Mouse (Mus musculus): ENCODE results near the gene C130026I21Rik. TPM values are rescaled to one million over a fixed set of nuclear protein-coding genes. Genes with fewer than 3 reads are reported as not detected.
"Not testable (repeated sequence)": the region's sequence is repeated elsewhere in the genome, so short reads cannot be mapped to it uniquely, and the experiment has no call there.

C130026I21Rik gene
- under 1 TPM in 1 of 2 experiments, not detected in 1; 0.30 TPM for total RNA-seq (2021)

DNA sequence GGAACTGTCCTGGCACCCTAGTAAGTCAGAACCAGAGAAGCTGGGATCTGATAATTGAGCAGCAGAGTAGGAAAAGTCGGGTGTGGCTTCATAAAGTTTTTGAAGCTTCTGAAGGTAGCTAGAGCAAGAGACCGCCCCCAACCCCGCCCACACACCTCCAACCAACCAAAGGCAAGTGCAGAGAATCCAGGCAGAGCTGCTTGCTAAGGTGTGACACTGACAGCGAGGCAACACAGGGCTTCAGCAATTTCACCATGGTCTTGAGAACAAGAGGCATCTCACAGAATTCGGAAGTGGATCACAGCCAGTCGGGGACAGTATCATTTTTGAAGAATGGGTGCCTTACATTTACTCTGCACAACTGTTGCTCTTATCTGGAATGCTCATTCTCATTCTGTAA, at the start of gene C130026I21Rik:
C130026I21Rik (minus strand) TSS at position 101 of the 400 bp plus-strand sequence.
- not testable (repeated sequence) for DNase-seq (ENCODE audit: extremely low spot score in 1 of 2, low spot score in 1 of 2)

DNA sequence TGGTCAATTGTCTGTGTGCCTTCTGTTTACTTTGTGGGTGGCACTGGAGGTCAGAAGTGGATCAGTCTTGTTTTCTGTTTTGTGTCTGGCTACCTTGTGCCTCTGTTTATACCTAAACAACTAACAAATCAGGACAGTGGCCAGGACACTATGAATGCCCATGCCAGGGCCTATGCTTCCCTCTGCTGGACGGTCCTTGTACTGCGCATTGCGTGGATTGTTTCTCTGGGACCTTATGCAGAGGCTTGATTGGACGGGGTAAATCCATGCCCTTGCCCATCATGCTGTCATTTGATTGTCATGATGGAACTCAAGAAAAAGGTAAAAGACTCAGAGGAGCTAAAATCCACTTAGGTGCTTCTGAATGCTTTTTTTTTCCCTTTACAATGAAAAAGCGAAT, 16.7 kb upstream of the C130026I21Rik start:
- peak in 1 of 2 experiments; percentile 32 for DNase-seq (ENCODE audit: extremely low spot score in 1 of 2, low spot score in 1 of 2)

DNA sequence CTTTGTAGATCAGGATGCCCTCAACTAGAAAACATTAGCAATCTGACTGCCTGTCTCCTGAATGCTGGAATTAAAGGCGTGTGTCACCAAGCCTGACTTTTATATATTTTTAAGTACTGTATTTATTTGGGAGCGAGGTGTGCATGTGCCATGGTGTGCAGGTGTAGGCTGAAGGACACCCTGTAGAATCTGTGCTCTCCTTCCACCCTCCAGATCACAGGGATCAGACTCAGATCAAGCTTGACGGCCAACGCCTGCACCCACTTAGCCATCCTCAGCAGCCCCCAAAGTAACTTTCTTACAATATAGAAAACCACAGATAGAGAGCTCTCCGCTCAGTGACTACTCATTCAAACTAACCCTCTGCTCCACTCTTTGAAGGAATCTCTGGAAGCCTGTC, 6.1 kb upstream of the C130026I21Rik start:
- DNase-seq (ENCODE audit: extremely low spot score in 1 of 2, low spot score in 1 of 2): not testable (repeated sequence)

DNA sequence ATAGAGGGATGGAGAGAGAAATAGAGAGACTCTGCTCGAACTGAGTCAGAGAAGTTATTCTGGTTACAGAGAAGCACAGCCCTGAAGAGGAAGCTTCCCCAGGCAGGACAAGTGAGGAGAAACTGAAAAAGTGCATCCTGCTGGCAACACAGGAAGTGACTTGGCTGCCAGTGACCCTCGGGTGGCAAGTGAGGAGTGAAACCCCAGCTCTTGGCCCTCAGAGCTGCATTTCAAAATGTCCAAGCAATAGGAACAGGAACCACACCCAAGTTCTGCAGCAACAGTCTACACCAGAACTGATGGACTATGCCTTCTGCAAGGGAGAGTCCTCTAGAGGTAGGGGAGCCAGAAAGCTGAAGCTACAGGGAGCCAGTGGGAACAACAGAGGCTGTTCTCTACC, 11.7 kb downstream of the C130026I21Rik start:
- DNase-seq (ENCODE audit: extremely low spot score in 1 of 2, low spot score in 1 of 2): not testable (repeated sequence)

DNA sequence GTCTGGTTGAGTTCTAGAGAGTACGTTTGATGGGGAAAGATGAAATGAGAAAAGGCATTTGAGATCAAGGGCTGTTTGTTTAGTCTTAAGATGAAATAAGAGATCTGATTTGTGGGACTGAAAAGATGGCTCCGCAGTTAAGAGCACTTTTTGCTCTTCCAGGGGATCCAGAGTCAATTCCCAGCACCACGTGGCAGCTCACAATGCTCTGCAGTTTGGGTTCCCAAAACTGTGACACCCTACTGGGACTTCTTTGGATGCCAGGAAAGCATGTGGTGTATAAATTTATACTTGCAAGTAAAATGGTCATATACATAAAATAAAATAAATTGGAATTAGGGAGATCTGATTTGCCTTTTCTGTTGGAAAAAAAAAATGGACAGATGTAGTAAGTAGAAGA, 15.1 kb downstream of the C130026I21Rik start:
- not testable (repeated sequence) for DNase-seq (ENCODE audit: extremely low spot score in 1 of 2, low spot score in 1 of 2)

DNA sequence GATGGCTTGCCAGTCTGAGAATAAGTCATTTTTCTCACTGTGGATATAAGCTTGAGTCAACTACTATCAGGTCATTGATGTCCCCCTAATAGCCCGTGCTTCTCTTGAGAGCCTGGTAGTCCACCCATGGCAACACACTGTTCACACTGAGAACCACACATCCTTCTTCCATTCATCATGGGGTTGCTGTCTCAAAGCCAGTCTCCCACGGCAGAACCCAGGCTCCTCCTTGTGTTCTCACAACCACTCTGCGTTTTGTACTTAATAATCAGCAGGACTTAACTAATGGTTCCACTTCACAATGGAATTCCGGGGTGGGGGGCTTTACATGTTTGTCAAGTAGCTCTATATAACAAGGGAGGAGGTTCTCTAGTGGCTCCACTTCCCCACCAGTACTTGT, 19.2 kb downstream of the C130026I21Rik start:
- not testable (repeated sequence) for DNase-seq (ENCODE audit: extremely low spot score in 1 of 2, low spot score in 1 of 2)

DNA sequence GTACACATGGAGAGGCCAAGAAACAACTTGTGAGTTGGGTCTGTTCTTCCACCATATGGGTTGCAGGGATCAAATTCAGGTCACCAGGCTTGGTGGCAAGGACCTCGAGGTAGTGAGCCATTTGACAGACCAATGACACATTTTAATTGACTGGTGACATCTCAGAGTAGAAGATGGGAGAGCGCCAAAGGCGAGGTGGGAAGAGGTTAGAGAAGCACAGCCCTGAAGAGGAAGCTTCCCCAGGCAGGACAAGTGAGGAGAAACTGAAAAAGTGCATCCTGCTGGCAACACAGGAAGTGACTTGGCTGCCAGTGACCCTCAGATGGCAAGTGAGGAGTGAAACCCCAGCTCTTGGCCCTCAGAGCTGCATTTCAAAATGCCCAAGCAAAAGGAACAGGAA, 21.4 kb downstream of the C130026I21Rik start:
- not testable (repeated sequence) for DNase-seq (ENCODE audit: extremely low spot score in 1 of 2, low spot score in 1 of 2)

DNA sequence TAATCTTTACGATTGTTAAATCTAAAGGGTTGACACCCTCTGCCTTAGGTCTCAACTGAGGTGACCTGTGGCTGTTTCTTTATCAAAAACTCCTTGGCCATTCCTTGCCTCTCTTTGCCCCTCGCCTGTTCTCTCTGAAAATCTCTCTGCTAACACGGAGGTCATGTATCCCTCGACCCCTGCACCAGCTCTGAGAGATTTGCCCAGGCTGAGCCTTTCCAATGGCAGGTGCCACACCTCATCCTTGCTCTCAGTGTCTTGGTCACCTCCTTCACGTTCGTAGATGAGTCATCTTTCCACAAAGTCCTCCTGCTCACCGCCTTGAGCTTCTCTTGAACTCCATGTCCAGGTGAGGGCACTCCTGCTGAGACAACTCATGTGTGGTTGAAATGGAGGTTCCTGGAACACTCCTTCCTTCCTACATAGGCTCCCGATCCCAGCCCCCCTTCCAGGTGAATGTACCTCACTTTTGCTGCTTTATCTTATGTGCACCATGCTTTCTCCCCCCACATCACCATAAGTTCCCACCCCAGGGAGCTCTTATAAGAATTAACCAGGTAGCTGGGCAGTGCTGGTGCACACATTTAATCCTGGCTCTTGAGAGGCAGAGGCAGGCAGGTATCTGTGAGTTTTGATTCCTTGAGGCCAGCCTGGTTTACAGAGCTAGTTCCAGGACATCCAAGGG, 23.4 kb downstream of the C130026I21Rik start:
- not testable (repeated sequence) for DNase-seq (ENCODE audit: extremely low spot score in 1 of 2, low spot score in 1 of 2)

DNA sequence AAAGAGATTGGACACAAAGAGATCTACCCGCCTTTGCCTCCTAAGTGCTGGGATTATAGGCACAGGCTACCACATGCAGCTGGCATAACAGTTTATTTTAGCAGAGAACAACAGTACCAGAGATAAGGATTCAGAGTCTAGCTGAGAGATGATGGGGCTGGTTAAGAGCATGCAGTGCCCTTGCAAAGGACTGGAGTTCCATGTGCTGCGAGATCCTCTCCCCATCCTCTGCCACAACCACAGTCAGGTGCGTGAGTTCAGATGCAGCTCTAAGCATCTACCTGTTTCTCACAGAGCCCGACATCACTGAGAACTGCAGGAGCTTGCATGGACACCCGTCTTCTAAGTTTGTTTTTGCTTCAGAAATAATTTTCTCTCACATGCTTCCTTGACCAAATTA, 24.1 kb downstream of the C130026I21Rik start:
- DNase-seq (ENCODE audit: extremely low spot score in 1 of 2, low spot score in 1 of 2): not testable (repeated sequence)

DNA sequence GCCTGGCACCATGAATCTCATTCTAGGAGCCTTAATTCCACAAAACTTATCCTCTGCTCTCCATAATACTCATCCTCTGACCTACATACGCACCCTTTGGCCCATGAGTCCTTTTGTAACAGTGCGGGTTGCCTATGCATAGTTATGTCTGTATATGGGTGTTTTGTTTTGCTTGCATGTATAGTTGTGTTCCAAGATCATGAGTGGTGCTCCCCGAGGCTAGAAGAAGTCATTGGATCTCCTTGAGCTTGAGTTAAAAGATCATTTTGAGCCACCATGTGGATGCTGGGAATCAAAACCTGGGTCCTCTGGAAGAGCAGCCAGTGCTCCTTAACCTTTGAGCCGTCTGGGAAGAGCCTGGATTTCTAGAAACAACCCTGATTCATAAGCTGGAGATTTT, 25.4 kb downstream of the C130026I21Rik start:
- DNase-seq (ENCODE audit: extremely low spot score in 1 of 2, low spot score in 1 of 2): not testable (repeated sequence)

DNA sequence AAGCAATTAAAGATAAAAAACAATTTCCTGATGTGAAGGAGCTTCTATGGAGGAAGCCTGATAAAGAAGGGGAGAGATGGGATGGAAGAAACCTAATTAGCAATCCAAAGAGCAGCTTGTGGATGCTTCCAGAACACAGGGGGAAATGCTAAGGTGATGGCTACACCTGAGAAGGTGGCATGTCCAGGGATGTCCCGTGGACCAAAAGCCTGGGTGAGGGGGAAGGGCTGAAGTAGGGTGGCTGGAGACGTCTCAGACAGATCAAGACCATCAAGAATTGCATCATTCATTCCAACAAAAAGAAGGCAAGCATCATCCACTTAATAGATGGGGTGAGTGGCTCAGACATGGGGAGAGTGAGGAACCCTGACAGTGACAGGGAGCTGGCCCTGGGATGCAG, 27.3 kb downstream of the C130026I21Rik start:
- DNase-seq (ENCODE audit: extremely low spot score in 1 of 2, low spot score in 1 of 2): not testable (repeated sequence)

DNA sequence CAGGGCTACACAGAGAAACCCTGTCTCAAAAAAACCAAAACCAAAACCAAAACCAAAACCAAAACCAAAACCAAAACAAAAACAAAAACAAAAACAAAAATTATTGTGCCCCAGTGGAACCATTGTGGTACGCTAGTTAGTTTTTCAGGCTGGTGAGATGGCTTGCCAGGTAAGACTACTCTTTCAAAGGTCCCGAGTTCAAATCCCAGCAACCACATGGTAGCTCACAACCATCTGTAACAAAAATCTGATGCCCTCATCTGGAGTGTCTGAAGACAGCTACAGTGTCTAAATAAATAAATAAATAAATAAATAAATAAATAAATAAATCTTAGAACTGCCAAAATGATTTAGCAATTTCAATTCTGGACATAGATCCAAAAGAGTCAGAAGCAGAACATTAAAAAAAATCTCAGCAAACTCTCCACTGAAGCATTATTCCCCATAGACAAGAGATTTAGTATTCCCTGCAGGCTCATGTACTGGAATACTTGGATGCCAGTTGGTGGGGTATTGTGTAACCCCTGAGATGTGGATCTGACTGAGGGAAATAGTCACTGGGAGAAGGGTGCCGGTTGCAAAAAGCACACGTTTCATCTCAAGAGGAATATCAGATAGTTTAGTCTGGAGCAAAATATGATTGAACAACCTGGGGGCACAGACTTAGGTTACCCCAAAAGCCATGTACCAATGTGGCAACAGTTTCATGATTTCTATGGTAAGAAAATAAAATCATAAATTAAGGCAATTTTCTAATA, 31.2 kb downstream of the C130026I21Rik start:
- DNase-seq (ENCODE audit: extremely low spot score in 1 of 2, low spot score in 1 of 2): not testable (repeated sequence)

DNA sequence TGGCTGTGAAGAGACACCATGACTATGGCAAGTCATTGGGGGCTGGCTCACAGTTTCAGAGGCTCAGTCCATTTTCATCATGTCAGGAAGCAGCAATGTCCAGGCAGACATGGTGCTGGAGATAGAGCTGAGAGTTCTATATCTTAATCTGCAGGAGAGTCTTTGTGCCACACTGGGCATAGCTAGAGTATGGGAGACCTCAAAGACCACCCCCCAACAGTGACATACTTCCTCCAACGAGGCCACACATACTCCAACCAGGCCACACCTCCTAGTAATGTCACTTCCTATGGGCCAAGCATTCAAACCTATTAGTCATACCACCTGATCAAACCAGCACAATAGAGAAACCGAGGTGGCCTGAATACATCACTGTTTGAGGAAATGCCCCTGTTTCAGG, 63.8 kb downstream of the C130026I21Rik start:
- DNase-seq (ENCODE audit: extremely low spot score in 1 of 2, low spot score in 1 of 2): not testable (repeated sequence)

DNA sequence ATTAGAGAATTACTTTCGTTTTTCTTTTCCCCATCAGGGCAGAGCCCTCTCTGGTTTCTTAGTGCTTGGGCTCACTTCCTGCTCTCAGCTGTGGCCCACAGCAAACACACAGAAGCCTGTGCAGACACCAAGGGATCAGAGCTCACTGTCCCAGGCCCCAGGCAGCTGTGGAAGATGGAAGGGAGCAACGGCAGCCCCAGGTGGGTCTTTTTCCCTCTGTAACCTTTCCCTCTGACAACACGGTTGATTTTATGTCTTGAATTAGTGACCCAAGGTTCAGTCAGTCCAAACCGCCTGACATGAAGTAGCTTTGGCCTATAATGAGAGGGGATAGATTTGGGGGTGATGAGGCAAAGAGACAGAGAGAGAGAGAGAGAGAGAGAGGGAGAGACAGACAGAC, 70.8 kb downstream of the C130026I21Rik start:
- not testable (repeated sequence) for DNase-seq (ENCODE audit: extremely low spot score in 1 of 2, low spot score in 1 of 2)

DNA sequence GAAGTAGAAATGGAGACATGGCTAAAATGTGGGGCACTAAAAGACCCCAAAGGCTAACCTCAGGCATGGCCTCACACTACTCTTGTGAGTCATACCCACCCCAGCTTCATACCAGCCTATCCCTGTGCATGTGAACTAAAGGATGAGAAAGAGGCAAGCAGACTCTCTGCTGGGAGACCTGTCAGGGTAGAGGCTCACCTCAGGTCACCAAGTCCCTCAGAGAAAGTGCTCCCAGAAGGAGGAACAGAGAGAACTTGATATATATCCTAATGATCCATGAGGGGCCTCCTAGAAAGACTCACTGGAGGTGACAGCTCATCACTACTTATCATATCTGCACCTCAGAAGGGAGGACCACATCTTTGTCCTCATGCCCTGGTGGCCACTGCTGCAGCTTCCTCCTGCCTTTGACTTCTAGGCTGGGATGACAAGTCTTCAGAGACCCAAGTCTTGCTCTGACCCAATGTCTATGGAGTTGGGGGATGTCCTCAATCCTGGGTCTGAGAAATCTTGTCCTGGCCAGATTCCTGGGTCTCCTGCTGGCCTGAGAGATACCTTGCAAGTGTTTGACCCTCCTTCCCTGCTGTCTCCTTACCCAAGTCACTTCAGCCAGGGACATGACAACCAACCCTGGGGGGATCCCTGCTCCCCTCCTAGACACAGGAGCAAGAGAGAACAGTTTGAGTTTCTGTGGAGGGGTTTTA, 71.6 kb downstream of the C130026I21Rik start:
- not testable (repeated sequence) for DNase-seq (ENCODE audit: extremely low spot score in 1 of 2, low spot score in 1 of 2)

DNA sequence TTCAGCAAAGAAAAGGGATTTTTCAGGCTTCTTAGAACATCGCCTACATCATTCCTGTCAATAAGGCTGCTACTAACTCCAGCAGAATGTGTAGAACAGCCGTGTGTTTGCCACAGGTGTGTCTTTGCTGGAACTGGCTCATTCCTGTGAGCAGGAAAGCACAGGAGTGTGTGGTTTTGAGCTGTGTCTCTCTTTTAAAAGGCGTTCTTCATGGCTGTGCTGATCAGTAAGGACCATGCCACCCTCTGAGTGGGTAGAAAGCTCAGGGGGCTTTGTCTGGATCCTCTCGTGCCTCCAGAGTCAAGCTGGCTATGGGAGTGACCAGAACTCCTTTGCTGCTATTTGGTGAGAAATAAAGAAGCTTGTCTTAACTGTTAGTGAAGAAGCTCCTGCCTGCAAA, 73.6 kb downstream of the C130026I21Rik start:
- DNase-seq (ENCODE audit: extremely low spot score in 1 of 2, low spot score in 1 of 2): not testable (repeated sequence)

DNA sequence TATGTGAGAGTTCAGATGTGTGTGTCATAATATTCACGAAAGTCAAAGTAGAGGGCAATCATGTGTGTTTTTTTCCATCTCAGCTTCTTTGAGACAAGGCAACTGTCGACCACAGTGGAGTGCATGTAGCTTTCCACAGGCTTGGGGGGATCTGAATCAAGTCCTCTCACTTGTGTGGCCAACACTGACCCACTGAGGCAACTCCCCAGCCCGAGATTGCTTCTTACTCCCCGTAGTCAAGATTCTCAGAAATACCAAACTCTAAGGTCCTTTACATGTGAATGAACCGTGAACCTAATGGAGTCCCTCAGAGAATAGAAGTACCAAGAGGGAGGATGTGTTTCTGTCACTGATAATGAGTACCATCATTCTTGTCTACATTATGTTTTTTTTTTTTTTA, 76.6 kb downstream of the C130026I21Rik start:
- not testable (repeated sequence) for DNase-seq (ENCODE audit: extremely low spot score in 1 of 2, low spot score in 1 of 2)

DNA sequence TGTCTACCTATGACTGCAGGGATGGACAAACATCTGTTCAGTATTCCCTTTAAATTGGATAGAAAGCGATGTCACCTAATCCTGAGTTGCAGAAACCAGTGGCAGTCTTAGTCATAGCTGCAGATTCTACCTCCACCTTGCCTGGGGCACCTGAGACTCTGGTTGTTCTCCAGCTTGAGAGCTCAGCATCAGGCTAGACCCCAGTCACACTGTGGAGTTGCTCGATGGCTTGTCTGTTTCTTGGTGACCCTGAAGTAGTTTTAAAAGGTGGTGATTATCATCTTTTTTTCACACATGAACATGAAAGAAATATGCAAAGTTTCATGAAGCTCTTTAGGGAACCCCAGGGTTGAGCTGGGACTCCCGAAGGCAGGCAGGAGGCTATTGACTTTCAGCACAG, 88.4 kb downstream of the C130026I21Rik start:
- DNase-seq (ENCODE audit: extremely low spot score in 1 of 2, low spot score in 1 of 2): not testable (repeated sequence)

DNA sequence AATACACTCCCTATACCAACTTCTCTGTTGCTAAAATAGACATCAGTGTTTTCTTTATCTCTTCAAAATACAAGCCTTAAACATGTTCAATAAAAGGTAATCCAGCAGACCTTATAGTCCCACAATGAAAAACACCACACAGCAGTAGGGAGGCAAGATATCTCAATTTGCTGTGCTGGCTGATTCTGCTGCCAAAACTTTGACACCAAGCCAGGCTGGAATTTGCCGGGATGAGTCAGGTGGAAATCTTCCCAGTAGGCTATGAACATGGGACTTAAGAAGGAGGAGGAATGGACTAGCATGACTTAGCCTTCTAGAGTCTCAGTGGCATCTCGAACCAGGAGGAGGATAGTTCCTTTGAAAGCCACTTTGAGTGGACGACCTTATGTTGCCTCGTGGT, 91.4 kb downstream of the C130026I21Rik start:
- not testable (repeated sequence) for DNase-seq (ENCODE audit: extremely low spot score in 1 of 2, low spot score in 1 of 2)

DNA sequence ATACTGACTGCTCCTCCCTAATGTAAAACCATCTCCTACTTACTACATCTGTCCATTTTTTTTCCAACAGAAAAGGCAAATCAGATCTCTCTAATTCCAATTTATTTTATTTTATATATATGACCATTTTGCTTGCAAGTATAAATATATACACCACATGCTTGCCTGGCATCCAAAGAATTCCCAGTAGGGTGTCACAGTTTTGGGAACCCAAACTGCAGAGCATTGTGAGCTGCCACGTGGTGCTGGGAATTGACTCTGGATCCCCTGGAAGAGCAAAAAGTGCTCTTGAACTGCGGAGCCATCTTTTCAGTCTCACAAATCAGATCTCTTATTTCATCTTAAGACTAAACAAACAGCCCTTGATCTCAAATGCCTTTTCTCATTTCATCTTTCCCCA, 107.5 kb downstream of the C130026I21Rik start:
- DNase-seq (ENCODE audit: extremely low spot score in 1 of 2, low spot score in 1 of 2): not testable (repeated sequence)

DNA sequence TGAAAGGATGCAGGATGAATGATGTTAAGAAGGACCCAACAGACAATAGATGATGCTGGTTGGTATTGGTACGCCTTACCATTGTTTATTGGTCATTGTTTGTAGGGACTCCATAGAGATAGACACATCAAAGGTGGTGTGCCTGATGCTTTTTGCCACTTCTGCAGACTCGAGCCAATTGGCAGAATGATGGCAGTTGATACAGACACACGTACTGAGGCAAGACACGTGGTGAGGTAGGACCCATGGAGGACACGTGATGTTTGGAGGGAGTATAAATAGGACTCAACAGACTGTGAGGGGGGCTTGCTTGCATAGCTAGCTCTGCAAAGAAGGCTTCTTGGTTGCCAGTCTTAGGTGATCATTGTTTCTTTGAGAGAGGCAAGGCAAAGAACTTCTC, 115.2 kb downstream of the C130026I21Rik start:
- DNase-seq (ENCODE audit: extremely low spot score in 1 of 2, low spot score in 1 of 2): not testable (repeated sequence)

Data from layer of hippocampus, postnatal 25 days (tissue).